In the genomic region with DNA sequence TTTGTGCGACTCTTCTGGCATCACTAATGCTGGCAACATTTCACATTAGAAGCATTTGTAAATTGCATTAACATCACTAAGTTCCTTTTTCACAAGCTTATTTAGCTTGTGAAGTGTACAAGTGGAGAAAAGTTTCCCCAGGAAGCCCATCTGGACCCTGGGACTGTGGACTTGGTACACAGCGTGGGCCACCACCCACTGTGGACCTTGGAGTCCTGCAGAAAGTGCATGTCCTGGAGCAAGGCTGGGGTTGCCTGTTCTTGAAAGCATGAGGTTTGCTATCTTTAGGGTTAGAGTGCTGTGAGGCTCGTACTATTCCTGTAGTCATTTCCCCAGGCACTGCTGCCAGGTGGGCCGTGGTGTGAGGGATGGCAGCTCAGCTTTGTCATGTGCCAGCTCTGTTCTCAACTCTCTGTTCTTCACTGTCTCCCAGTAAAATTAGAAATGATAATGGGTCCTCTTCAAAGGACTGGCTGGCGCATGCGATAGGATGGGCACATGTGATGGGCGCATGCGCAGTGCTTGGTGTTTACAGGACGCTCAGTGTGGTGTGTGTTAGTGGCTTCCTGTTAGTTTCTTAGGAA, we compare ENCODE assay signal across 10 mouse cellular contexts.
A peak's percentile ranks its signal among the peaks of the same experiment; 100 is the strongest.
DNase-seq lines count a peak whose midpoint lies in the region.
"Had no signal": no experiment of that assay in that cellular context is flagged by ENCODE, and none has a peak within 500 bp of the region (broad histone marks: within the 10 kb centered on the region; RNA-seq: fewer than 3 reads in every experiment).

No protein-coding gene starts in this region.

- DNase-seq in kidney, postnatal 25 days: peak; percentile 28 to 64
- DNase-seq in kidney, postnatal 10 days: no peak
- DNase-seq in heart, adult 9 months (ENCODE audit: low spot score in 2 of 2): peak; percentile 63 to 76
- peak; percentile 24 for DNase-seq in layer of hippocampus, adult 9-10 months (ENCODE audit: low spot score)
- DNase-seq in right cerebral cortex, postnatal 14 days: peak; percentile 30
- no peak for DNase-seq in embryo, embryonic 10 days (ENCODE audit: low spot score)
- no peak for DNase-seq in lung, postnatal 14 days
- DNase-seq: adrenal gland, postnatal 36 days; cerebellum, adult 2 months; lung, postnatal 4 days had no signal

Comparison
In these comparisons a context has a peak if more than half of its experiments do, and no peak if none do; other contexts are left out.
1. DNase-seq: peak in kidney, postnatal 25 days (2 of 2), heart, adult 9 months (2 of 2), layer of hippocampus, adult 9-10 months (single experiment) and right cerebral cortex, postnatal 14 days (single experiment); none in kidney, postnatal 10 days (single experiment), embryo, embryonic 10 days (single experiment) and lung, postnatal 14 days (single experiment).